Mouse (Mus musculus): ENCODE results near the gene Stmn3. TPM values are rescaled to one million over a fixed set of nuclear protein-coding genes. Genes with fewer than 3 reads are reported as not detected.
A peak's percentile ranks its signal among the peaks of the same experiment; 100 is the strongest.

The Stmn3 gene
- total RNA-seq (2022): 100 to 1,000 TPM; 530 to 604 (median 573) TPM

DNA sequence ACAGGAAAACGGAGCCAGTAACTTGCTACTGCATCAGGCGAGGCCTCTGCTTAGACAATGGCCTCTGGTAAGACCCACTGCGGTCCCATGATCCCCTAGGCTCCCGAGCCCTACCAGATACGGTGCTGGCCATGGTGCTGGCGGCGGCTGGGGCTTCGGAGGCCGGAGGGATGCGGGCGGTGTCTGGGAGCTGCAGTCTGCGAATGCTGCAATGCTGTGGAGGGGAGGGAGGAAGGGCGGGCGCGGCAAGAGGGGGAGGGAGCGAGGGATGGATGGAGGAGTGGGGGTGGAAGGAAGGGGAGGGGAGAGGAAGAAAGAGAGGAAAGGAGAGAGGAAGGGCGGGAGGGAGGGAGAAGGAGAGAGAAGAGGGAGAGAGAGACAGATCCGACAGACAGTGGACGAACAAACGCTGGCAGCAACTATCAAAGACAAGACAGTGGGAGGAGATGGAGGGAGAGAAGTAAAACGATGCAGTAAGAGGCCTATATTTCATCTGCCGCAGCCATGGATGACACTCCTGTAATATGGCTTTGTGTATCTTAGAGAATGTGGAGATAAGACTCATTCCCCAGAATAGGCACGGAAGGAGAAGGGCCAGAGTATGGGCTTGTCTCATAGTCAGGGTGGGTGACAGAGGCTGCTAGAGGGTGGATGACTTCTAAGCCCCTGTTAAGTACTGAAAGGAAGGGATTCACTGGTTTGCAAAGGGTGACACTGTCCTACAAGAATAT, at the start of gene Stmn3:
Gene Stmn3 (minus strand): TSS at position 421 of the 731 bp plus-strand sequence.
- peak; percentile 44 to 64 for DNase-seq (ENCODE audit: low spot score in 2 of 2)

- no peak for DNase-seq (ENCODE audit: low spot score in 2 of 2)
These were observed 49.6 kb upstream of the Stmn3 start for GRCm38 (mm10) chr2:181363946-181364345.

DNA sequence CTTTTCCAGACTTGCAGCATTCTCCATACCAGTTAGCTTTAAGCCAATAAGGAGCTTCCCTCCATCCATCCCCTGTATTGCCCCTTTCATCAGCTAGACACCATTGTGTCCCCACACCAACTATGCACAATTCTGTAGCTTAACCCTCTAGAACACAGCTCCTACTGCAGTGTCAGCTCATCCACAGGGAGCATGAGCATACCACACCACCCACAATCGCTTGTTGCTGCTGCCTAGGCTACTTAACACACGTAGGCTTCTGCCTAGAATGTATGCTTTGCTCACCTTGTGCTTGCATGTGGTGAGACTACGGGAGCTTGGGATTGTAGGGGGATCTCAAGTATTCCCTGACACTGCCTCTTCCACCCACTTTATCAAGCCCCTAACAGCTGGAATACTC, 42.5 kb upstream of the Stmn3 start:
- DNase-seq (ENCODE audit: low spot score in 2 of 2): no peak

DNA sequence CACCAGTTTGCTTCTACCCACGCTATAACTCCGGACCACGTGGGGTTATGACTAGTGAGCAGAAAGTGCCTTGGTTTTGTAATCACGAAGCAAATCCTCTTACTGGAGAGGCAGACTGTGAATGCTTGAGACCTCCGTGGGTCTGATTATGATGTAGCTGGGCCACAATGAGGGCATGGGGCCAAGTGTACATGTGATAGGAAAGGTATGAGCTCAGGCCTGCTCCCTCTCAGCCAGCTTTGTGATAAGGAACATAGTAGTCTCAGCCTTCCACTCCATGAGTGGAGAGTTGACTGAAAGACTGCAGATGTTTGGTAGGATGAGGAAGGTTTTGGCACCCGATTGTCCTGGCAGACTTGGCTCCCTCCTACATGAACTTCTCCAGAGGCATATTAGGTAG, 28.5 kb upstream of the Stmn3 start:
- DNase-seq (ENCODE audit: low spot score in 2 of 2): no peak

DNA sequence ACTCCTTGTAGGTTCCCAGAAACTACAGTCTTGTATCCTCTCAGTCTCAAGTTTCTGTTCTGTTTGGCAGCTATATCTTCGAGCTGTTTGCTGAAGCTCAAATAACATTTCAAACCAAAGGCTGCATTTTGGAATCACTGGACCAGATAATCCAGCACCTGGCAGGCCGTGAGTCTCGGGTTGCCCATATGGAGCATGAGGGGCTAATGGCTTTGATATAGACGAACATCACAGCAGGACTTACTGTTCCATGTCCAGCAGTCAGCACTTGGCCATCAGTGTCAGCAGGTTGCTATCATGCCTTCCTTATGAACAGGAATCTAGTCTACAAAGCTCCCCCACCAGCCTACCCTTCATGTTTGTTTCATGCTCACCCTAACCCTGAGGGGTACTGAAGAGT, 26.1 kb upstream of the Stmn3 start:
- no peak for DNase-seq (ENCODE audit: low spot score in 2 of 2)

- DNase-seq (ENCODE audit: low spot score in 2 of 2): peak; percentile 38 to 77
These were observed 19.7 kb upstream of the Stmn3 start for GRCm38 (mm10) chr2:181334023-181334422.

- no peak for DNase-seq (ENCODE audit: low spot score in 2 of 2)
These were observed 18.2 kb upstream of the Stmn3 start for GRCm38 (mm10) chr2:181332542-181332941.

DNA sequence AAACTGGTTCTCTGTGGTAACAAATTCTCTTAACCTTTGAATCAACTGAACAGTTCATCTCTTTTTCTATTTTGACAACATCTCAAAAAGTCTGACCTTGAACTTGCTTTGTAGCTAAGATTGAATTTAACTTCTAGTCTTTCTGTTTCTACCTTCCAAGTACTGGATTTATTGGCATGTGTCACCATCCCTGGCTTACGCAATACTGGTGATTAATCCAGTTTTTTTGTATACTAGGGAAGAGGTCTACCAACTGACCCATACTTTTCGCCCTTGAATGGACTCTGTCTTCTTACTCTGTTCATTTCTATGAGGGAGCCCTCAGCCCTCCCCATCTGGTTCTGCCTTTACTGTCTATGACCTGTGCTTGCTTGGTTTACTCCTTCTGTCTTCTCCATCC, 11.8 kb upstream of the Stmn3 start:
- DNase-seq (ENCODE audit: low spot score in 2 of 2): no peak

DNA sequence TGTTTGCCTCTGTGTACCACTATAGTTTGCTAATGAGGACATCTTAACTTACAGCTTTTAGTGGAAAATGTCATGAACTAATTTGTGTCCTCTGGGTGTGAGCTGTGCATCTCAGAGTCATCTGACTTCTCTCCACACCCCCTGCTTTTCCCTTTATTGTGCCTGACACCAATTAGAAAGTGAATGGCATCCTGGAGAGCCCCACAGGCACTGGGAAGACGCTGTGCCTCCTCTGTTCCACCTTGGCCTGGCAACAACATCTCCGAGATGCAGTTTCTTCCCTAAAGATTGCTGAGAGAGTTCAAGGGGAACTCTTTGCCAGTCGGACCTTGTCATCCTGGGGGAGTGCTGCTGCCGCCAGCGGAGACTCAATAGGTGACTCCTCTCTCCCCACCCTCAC, 7.8 kb upstream of the Stmn3 start:
- no peak for DNase-seq (ENCODE audit: low spot score in 2 of 2)

DNA sequence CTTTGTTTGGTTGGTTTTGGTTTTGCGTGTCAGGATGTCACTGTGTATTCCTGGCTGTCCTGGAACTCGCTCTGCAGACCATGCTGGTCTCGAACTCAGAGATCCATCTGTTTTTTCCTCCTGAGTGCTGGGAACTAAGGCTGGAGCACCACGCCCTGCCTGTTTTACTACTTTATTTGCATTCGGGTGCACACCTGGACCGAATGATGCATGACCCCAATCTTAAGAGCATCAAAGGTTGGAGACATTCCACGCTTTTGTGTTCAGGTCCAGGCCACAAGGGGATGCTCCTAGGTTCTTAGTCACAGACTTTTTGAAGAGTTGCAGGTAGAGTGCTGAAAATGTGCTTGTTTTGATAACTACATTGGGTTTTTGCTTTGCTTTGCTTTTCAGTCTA, 5.8 kb upstream of the Stmn3 start:
- no peak for DNase-seq (ENCODE audit: low spot score in 2 of 2)

GRCm38 (mm10) chr2:181319248-181320102, 5.2 kb upstream of the Stmn3 start, which contains the start of gene Rtel1:
TSS of gene Rtel1 (plus strand) at chr2:181319739.
- DNase-seq (ENCODE audit: low spot score in 2 of 2): peak; percentile 69 to 73

DNA sequence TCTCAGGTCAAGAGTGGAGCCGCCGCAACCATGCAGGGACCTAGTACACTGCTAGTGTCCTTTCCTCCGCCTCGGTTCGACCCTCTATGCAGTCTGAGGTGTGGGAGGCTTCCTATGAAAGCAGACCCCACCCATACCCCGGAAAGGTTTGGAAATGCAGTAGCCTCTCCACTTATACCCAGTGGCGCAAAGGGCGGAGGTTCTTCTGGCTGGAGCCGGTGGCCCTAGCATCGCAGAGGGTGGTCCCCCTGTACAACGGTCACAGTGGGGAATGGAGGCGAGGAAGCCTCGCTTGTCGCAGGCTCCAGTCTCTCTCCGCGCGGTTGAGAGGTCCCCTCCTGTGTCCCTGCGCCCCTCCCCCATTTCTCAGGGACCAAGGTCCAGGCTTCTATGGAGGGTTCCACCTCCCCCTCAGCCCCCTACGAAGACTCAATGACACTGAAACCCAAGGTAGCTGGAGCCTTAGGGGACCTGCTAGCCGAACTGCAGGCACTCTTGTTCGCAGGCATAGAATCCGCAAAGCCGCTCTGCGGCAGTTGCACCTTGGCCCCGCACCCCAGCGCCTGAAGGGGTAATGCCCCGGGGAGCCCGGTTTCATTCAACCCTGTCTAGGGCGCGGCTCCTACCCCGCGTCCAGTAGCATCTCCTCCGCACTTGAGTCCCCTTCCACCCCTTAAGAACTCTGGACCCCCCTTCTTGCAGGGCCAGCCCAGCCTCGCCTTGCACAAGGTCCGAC, 788 bp downstream of the Stmn3 start:
- no peak for DNase-seq (ENCODE audit: low spot score in 2 of 2)

DNA sequence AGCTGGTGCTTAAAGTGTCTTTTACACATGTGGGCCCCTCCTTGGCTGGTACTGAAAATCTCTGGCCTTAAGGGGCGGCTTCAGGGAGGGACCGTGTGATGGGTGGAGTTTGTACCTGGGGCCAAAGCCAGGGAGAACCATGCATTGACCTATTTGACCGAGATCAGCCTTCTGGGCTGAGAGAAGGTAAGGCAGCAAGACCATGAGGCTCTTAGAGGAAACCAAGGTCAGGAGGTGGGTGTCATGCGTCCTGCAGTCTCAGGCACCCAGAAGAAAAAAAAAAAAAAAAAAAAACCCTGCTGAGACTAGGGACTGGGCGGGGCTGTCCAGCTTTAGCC, 1.3 kb downstream of the Stmn3 start:
- DNase-seq (ENCODE audit: low spot score in 2 of 2): no peak

DNA sequence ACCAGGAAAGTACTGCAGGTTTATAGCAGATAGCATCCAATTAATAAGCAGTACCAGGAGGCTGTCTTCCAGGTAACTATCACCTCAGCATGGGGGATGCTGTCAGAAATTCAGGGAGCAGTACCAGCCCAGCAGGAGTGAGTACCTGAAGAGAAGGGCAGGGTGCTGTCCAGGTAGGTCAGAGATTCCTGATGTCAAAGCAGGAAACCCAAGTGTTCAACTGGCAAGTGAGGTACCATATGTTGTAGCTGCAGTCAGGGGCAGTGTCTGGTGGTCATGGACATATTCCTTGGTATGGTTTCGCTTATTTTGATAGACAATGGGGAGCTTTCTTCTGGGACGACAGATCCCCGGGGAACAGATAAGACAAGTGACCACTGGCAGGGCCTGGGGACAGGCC, 1.9 kb downstream of the Stmn3 start:
- DNase-seq (ENCODE audit: low spot score in 2 of 2): no peak

- peak; percentile 40 to 59 for DNase-seq (ENCODE audit: low spot score in 2 of 2)
These were observed 7.0 kb downstream of the Stmn3 start for GRCm38 (mm10) chr2:181307144-181307804.

DNA sequence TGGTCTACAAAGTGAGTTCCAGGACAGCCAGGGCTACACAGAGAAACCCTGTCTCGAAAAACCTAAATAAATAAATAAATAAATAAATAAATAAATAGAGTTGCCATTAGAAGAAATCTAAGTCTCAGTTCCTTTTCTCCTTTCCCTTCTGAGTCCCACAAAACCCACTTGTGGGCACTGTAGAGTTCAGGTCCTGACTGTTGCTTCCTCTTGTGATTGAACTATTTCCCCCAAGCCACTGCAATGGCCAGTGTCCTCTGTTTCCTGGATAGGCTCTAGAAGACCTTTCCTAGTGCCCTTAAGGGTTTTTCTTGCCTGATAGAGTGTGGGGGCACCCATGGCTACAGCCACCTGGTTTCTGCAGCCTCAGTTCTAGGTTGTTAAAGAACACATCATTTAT, 9.4 kb downstream of the Stmn3 start:
- DNase-seq (ENCODE audit: low spot score in 2 of 2): no peak

DNA sequence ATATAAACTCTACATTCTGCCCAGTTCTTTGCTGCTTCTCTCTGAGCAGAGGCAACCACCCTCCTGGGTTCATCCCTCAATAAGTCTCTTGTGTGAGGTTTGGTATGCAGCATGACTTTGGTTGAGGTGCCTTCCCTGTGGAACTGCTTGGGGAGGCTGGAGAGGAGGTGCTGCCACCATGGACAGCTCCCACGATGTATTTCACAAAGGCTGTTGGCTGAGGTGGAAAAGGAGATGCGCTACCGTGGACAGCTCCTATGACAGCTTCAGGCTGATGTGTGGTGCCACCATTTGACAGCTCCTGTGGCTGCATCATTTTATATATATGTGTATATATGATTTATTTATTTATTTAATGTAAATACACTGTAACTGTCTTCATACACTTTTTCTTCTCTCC, 12.3 kb downstream of the Stmn3 start:
- no peak for DNase-seq (ENCODE audit: low spot score in 2 of 2)

DNA sequence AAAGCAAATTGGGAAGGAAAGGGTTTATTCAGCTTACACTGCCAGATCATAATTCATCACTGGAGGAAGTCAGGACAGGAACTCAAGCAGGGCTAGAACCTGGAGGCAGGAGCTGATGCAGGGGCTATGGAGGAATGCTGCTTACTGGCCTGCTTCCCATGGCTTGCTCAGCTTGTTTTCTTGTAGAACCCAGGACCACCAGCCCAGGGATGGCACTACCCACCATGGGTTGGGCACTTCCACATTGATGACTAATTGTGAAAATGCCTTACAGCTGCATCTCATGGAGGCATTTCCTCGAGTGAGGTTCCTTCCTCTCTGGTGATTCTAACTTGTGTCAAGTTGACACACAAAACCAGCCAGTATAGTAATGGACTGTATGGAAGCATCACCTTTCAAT, 23.4 kb downstream of the Stmn3 start:
- no peak for DNase-seq (ENCODE audit: low spot score in 2 of 2)

- DNase-seq (ENCODE audit: low spot score in 2 of 2): no peak
These were observed 25.6 kb downstream of the Stmn3 start for GRCm38 (mm10) chr2:181288691-181289090.

DNA sequence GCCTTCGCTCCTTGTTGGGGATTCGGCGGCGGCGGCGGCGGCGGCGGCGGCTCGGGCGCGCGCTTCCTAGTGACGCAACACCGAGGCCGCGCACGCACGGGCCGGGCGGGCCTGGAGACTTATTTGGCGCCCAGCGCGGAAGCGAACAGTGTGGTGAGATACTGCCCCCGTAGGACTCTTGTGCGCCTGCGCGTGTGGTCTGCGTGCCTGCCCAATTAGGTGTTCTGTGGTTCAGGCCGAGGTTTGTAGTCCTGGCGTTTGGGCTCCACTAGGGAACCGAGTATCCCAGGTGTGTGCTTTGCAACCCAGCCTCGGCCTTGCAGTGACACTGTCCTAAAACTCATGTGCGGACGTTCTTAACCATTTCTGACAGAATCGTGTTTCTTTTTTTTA, 26.3 kb downstream of the Stmn3 start, which contains the start of gene Gmeb2:
Gene Gmeb2 (minus strand): TSS at position 78 of the 393 bp plus-strand sequence.
- DNase-seq (ENCODE audit: low spot score in 2 of 2): peak; percentile 95

- DNase-seq (ENCODE audit: low spot score in 2 of 2): peak; percentile 60 to 73
These were observed 26.9 kb downstream of the Stmn3 start for GRCm38 (mm10) chr2:181287338-181287957.

All from layer of hippocampus, adult 8-10 months (tissue).